Mouse (Mus musculus): ENCODE results near the gene Capn8.

- TF ChIP-seq CTCF (IDR thresholded peaks at IDR 0.05; ENCODE audit: low read depth) (no peak), EP300 (optimal IDR thresholded peaks at IDR 0.05) (no peak)
Observed at GRCm38 (mm10) chr1:182626197-182626596, 61.4 kb downstream of the Capn8 start.

Data from stomach, postnatal 0 days (tissue).